Mouse (Mus musculus): ENCODE data around the gene Ly6g.
A peak's percentile ranks its signal among the peaks of the same experiment; 100 is the strongest.
"Not testable (repeated sequence)": the region's sequence is repeated elsewhere in the genome, so short reads cannot be mapped to it uniquely, and the experiment has no call there.

The Ly6g gene

DNA sequence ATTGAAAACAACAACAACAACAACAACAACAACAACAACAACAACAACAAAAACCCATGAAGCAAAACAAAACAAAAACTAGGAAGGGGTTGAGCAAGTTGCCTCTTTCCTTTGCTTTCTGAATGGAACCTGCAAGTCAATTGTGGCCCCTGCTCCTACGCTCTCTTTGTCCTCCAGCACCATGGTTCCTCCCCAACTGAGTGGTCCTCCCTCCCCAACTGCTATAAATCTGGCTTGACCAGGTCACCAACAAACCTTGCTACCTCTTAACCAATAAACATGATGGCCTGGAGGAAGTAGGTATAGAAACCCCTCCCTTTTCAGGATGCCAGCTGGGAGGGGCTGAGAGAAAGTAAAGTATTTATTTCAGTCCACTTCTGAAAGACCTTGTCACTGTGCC lies at the start of gene Ly6g:
TSS of gene Ly6g (plus strand) at position 301 of the 400 bp plus-strand sequence.
- no peak for DNase-seq (ENCODE audit: low read depth)

DNA sequence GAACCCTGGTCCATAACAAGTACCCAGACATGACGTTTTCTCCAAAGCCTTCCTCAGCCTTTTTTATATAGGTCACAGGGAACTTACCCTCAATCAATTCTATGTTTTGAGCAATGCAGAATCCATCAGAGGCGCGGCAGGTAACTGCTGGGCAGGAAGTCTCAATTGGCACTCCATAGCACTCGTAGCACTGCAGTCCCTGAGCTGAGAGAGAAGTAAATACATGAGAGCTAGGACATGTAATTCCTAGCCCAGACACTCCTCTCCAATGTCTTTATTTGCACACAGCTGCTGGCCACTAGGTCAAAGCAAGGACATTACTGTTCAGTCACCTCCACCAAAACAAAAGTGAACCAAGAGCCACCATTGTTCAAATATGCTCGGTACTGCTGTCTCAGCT lies 44.6 kb upstream of the Ly6g start:
- DNase-seq (ENCODE audit: low read depth), result not testable (repeated sequence)

DNA sequence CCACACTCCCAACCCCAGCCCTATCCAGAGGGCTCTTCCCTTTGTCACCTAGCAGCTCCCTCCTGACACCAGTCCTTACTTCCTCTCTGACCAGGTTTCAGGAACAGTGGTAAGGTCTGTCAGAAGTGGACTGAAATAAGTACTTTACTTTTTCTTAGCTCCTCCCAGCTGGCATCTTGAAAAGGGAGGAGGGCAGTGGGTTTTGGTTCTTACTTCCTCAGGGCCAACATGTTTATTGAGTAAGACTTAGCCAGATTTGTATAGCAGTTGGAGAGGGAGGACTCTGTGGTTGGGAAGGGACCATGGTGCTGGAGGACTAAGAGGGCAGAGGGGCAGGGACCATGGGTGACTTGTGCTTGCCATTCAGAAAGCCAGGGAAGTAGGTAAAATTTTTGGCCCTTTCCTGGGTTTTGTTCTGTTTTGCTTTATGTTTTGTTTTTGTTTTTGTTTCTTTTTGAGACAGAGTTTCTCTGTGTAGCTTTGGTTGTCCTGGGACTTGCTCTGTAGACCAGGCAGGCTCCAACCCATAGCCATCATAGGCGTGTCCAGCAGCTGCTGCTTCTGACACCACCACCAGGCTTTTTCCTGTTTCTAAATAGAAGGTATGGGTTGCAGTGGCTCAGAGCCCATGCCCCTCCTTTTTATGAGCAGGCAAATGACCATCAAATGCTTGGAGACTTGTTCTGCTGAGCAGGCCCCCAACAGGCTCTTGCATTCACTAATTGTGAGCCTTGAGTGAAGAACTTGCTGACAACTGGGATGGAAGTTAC lies 43.0 kb upstream of the Ly6g start, which contains the start of gene Ly6c2:
TSS of gene Ly6c2 (minus strand) at position 110 of the 770 bp plus-strand sequence.
- DNase-seq (ENCODE audit: low read depth), result not testable (repeated sequence)

DNA sequence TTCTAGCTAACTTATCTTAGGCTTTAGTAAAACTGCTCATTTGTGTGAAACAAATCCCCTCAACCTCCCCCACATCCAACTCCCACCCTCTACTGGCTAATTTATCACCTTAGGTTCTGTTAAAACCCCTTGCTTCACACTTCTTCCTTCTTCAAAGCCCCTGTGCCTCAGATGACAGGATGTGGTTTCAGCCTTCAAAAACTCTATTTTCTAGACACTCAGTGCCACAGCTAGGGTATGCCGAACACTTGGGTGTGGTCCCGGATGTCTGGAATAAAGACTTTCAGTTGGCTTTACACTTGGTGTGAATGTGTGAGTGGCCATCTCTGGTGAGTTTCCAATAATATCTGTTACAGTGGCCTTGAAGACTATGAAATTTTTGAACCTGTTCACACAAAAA lies 38.5 kb upstream of the Ly6g start:
- no peak for DNase-seq (ENCODE audit: low read depth)

DNA sequence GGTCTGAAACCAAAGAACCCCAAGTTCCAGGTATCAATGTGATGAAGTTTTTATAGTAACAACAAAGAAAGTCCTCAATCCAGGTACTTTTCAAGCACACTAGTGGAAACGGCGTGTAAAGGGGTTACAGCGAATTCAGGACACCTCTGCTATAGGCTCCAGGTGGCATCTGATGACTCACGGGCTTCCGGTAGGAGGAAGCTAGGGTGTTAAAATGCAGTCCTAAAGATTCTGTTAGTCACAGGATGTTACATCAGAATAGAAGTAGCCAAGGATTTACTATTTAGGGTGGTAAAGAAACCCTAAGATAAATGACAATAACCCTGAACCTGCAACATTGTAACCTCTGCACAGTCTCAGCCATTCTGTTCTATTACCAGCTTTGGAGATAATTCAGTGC lies 37.6 kb upstream of the Ly6g start:
- not testable (repeated sequence) for DNase-seq (ENCODE audit: low read depth)

DNA sequence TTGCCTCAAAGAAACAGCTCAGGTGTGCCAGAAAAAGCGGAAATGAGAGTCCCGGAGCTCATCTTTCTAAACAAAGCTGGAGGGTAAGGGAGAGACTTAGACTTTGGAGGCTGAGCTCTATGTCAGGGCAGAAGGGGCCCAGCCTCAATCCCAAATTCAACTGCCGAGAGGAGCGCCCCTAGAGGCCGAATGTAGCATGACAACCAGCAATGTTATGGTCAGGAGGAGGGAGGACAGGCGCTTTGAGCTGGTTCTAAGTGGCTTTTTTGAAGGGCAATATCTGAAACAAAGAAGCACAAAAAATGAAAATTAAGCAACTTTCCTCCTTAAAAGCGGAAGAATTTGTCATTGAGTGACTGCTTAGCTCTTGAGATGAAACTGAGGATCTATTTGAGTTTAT lies 36.3 kb upstream of the Ly6g start:
- DNase-seq (ENCODE audit: low read depth), result peak; percentile 14

DNA sequence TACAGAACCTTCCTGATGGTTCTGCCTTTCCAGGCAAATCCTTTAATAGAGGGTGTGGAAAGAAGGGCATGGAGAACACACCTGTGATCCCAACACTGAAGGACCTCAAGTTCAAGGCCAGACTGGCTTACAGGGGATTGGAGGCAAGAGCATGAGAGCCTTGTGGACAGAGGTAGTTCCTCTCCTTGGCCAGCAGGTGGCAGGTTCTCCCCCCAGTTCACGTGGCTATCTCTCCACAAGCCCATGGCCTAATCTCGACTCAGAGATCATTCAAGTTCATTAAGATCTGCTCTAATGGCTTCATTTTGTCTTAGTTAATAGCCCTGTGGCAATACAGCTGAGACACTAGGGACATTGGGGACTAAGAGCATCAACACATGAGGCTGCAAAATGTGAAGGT lies 35.0 kb upstream of the Ly6g start:
- DNase-seq (ENCODE audit: low read depth), result peak; percentile 10

DNA sequence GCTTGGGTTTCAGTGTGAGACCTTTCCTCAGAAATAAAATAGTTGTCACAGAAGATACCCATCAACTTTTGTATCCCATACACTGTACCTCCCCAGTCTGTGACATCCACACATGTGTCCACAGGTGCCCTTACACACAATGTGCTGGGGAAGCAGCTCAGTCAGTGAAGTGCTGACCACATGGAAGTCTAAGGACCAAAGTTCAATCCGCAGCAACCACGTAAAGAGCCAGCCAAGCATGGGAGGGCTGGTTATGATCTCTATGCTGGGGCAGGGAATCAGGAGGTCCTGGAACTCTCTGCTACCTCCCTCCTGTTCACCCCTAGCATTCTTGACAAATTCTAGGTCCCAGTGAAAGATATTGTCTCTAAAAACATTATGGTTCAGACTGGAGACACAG lies 22.7 kb upstream of the Ly6g start:
- DNase-seq (ENCODE audit: low read depth), result not testable (repeated sequence)

DNA sequence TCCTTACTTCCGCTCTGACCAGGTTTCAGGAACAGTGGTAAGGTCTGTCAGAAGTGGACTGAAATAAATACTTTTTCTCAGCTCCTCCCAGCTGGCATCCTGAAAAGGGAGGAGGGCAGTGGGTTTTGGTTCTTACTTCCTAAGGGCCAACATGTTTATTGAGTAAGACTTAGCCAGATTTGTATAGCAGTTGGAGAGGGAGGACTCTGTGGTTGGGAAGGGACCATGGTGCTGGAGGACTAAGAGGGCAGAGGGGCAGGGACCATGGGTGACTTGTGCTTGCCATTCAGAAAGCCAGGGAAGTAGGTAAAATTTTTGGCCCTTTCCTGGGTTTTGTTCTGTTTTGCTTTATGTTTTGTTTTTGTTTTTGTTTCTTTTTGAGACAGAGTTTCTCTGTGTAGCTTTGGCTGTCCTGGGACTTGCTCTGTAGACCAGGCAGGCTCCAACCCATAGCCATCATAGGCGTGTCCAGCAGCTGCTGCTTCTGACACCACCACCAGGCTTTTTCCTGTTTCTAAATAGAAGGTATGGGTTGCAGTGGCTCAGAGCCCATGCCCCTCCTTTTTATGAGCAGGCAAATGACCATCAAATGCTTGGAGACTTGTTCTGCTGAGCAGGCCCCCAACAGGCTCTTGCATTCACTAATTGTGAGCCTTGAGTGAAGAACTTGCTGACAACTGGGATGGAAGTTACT lies 19.8 kb upstream of the Ly6g start:
- DNase-seq (ENCODE audit: low read depth), result not testable (repeated sequence)

DNA sequence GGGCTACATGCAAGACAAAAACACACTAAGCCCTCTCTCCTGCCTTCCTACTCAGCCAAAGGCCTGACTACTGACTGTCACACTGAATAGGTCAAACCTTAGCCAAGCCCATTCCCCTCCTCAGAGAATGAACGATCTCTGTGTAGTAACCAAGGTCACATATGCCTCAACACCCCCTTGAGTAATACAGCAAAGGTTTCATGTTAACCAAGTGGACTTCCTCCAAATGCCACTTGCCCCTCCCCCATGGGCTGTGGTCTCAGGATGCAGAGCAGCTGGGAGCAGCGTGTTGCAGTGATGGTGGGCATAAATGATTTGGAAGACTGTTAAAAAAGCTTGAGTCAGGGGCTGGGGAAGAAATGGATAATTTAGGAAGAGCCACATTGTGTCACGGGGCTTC lies 17.3 kb upstream of the Ly6g start:
- DNase-seq (ENCODE audit: low read depth), result not testable (repeated sequence)

DNA sequence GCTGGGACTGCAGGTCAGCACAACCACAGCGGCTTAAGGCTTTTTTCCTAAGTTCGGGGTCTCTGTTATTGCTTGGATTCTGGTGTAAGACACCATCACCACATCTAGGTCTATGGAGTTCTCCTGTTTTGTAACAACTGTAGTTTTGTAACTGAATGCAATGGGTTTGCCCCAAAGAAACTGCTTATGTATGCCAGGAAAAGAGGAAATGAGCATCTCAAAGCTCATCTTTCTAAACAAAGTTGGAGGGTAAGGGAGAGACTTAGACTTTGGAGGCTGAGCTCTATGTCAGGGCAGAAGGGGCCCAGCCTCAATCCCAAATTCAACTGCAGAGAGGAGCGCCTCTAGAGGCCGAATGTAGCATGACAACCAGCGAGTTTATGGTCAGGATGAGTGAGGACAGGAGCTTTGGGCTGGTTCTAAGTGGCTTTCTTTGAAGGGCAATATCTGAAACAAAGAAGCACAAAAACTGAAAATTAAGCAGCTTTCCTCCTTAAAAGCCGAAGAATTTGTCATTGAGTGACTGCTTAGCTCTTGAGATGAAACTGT lies 13.2 kb upstream of the Ly6g start:
- DNase-seq (ENCODE audit: low read depth), result not testable (repeated sequence)

DNA sequence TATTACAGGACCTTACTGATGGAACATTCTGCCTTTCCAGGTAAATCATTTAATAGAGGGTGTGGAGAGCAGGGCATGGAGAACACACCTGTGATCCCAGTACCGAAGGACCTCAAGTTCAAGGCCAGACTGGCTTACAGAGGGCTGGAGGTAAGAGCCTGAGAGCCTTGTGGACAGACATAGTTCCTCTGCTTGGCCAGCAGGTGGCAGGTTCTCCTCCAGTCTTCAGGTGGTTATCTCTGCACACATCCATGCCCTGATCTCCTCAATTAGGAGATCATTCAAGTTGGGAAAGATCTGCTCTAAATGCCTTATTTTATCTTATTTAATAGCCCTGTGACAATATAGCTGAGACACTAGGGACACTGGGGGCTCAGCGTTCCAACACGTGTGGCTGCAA lies 11.3 kb upstream of the Ly6g start:
- DNase-seq (ENCODE audit: low read depth), result no peak

DNA sequence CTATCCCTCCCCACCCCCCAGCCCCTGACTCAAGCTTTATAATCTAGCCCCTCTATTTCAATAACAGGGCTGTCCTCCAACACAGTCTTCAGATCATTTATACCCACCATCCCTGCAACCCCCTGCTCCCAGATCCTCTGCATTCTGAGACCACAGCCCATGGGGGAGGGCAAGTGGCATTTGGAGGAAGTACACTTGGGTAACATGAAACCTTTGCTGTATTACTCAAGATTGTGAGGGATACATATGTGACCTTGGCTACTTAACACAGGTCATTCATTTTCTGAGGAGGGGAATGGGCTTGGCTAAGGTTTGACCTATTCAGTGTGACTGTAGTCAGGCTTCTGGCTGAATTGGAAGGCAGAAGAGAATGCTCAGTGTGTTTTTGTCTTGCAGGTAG lies 2.0 kb upstream of the Ly6g start:
- DNase-seq (ENCODE audit: low read depth), result no peak

DNA sequence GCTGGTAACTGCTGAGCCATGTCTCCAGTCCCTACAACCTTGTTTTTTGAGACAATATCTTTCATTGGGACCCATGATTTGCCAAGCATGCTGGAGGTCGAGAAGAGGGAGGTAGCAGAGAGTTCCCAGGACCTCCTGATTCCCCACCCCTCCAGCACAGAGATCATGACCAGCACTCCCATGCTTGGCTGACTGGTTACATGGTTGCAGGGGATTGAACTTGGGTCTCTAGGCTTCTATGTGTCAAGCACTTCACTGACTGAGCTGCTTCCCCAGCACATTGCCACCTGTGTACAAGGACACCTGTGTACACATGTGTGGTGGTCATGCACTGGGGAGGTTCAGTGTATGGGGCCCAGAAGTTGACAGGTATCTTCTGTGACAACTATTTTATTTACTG lies 2.6 kb downstream of the Ly6g start:
- no peak for DNase-seq (ENCODE audit: low read depth)

DNA sequence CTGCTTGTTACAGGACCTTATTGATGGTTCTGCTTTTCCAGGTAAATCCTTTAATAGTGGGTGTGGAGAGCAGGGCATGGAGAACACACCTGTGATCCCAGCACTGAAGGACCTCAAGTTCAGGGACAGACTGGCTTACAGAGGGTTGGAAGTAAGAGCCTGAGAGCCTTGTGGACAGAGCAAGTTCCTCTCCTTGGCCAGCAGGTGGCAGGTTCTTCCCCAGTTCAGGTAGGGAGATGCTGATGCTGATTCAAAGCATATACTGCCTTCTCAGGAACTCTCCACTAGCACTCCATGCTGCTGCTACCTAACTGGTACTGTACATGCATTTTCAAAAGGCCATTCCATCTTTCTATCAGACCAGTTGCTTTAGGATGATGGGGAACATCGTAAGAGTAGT lies 20.5 kb downstream of the Ly6g start:
- DNase-seq (ENCODE audit: low read depth), result no peak

DNA sequence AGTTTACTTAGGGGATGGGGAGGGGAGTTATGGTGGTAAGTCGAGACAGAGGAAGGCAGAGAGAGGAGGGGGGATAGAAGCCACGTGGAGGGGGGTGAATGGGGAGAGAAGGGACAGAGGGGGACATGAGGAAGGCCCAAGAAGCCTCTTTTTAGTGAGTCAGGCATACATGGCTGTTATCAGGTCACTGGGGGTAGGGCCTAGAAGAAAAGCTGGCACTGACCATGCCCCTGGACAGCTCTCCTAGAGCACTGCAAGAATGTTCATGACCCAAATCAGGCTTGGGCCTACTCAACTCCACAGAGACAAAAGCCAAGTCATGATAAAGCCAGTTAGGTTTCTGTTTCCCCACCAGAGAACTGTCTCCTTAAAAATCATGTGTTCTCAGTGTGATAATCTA lies 31.3 kb downstream of the Ly6g start:
- DNase-seq (ENCODE audit: low read depth), result no peak

DNA sequence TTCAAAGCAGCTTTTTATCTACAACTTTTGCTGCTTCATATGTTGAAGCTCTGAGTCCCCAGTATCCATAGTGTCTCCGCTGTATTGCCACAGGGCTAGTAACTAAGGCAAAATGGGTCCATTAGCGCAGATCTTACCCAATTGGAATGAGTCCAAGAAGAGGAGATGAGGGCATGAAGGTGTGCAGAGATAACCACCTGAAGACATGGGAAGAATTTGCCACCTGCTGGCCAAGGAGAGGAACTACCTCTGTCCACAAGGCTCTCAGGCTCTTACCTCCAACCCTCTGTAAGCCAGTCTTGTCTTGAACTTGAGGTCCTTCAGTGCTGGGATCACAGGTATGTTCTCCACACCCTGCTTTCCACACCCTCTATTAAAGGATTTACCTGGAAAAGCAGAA lies 34.1 kb downstream of the Ly6g start:
- DNase-seq (ENCODE audit: low read depth), result no peak

DNA sequence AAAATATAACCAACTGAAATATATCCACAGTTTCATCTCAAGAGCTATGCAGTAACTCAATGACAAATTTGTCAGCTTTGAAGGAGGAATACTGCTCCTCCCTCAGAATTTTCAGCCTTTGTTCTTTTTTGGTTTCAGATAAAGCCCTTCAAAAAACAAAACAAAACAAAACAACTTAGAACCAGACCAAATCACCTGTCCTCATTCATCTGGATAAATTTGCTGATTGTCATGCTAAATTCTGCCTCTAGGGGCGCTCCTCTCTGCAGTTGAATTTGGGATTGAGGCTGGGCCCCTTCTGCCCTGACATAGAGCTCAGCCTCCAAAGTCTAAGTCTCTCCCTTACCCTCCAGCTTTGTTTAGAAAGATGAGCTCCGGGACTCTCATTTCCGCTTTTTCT lies 35.5 kb downstream of the Ly6g start:
- DNase-seq (ENCODE audit: low read depth), result not testable (repeated sequence)

Measured in c-Kit-positive CD71-positive TER-119-negative erythroid progenitor cells, embryonic 14.5 days (primary cell).